Mouse (Mus musculus): ENCODE measurements at regions not wholly inside any gene's neighbourhood (a gene's known extent, or its start where the extent isn't known, plus 50 kb on each side); places are given as distances from the start of the nearest gene placed in this dataset.

DNA sequence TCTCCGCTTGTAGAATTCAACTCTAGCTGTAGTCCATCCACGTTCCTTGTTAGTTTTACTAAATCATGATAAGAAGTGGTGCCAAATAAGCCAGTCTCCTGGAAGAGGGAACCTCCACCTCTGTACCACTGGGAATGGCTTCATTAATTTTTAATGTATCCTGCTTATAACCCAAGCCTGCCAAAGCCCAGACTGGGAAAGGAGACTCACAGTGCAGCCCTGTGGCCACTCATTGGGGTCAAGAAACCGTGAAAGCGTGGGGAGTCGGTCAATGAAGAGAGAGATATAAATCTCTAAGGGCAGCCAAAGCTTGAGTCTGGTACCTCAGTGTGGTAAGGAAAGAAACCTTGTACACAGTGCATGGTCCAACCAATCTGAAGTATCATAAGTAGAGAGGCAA lies 577.1 kb downstream of the Gm19410 start:
- Histone ChIP-seq H3K9ac (replicated peaks; ENCODE audit: low read length) (no peak overlapping the region), H3K27me3 (ENCODE audit: control insufficient read depth, insufficient read depth, low read length) (no peaks in the 10 kb centered on the region), H3K4me1 (ENCODE audit: control insufficient read depth, insufficient read depth, low read length) (no peaks in the 10 kb centered on the region), H3K36me3 (replicated peaks; ENCODE audit: control insufficient read depth, insufficient read depth, low read depth, low read length) (no peaks in the 10 kb centered on the region), H3K4me3 (ENCODE audit: low read depth, low read length) (no peak overlapping the region), H3K4me2 (ENCODE audit: low read depth, low read length) (no peak overlapping the region), H3K27ac (replicated peaks; ENCODE audit: low read depth, low read length) (no peak overlapping the region), H3K9me3 (replicated peaks; ENCODE audit: control insufficient read depth, low read length) (no peaks in the 10 kb centered on the region)
- no peak for ATAC-seq (replicated peaks; ENCODE audit: insufficient number of reproducible peaks, low FRiP score, low TSS enrichment, low read depth)
- no peak for DNase-seq (ENCODE audit: low spot score)
- WGBS, result 80% methylated on average over 5 of the region's 5 CpGs

DNA sequence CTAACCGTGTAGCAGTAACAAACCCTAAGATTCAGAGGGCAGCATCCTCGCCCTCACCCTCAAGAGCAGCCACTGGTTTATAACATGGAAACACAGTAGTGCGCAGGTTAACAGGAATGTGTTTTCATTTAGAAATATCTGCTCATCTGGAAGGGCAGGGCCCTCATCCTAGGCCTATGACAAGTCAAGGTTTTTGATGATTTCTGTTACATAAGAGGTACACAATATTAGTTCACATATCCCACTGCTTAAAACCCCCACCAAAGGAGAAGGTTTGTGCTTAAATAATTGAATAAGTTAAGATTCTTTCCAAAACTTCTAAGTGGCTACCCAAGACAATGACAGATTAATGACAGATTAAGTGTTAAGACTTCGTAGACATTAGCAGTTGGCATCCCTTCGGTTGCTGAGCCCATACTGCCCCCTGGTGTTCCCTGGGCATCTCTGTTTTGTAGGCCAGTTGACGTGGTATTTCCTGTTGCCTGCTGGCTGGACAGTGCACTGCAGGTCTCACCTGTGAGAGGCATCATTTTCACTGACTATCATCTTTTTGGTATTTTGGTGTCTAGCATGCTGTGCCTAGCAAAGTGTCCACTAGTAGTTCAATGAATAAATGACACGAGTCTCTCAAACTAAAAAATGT lies 581.2 kb downstream of the Gm19410 start:
- DNase-seq (ENCODE audit: low spot score), result peak; percentile 81
- ATAC-seq (replicated peaks; ENCODE audit: insufficient number of reproducible peaks, low FRiP score, low TSS enrichment, low read depth), result 0 out of 2 replicates have a peak, but pooled peaks have one; percentile 52
- H3K9ac ChIP-seq (replicated peaks; ENCODE audit: low read length), result no peak overlapping the region
- no peak overlapping the region for H3K4me3 ChIP-seq (ENCODE audit: low read depth, low read length)
- no peaks in the 10 kb centered on the region for H3K4me1 ChIP-seq (ENCODE audit: control insufficient read depth, insufficient read depth, low read length)
- no peaks in the 10 kb centered on the region for H3K36me3 ChIP-seq (replicated peaks; ENCODE audit: control insufficient read depth, insufficient read depth, low read depth, low read length)
- no peak overlapping the region for H3K27ac ChIP-seq (replicated peaks; ENCODE audit: low read depth, low read length)
- H3K9me3 ChIP-seq (replicated peaks; ENCODE audit: control insufficient read depth, low read length), result no peaks in the 10 kb centered on the region
- no peaks in the 10 kb centered on the region for H3K27me3 ChIP-seq (ENCODE audit: control insufficient read depth, insufficient read depth, low read length)
- no peak overlapping the region for H3K4me2 ChIP-seq (ENCODE audit: low read depth, low read length)
- WGBS, result 54% methylated on average over 7 of the region's 7 CpGs

DNA sequence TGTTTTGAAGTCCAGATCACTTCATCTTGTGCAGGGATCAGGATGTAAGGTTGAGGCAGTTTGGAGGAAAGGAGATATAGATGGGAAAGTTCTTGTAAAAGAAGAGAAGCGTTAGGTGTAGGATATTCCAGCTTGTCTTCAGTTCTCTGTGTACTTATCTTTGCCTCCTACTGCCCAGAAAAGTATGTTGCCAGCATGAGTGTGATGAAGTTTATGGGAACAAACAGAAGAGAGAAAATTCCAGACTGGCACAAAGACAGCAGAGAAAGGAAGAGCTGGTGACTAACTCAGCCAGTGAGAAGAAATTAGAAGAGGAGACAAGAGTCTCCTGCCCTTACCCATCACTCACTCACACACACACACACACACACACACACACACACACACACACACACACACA lies 582.5 kb downstream of the Gm19410 start:
- Histone ChIP-seq H3K4me3 (ENCODE audit: low read depth, low read length) (no peak overlapping the region), H3K9me3 (replicated peaks; ENCODE audit: control insufficient read depth, low read length) (no peaks in the 10 kb centered on the region), H3K4me2 (ENCODE audit: low read depth, low read length) (no peak overlapping the region), H3K9ac (replicated peaks; ENCODE audit: low read length) (no peak overlapping the region), H3K27ac (replicated peaks; ENCODE audit: low read depth, low read length) (no peak overlapping the region), H3K27me3 (ENCODE audit: control insufficient read depth, insufficient read depth, low read length) (no peaks in the 10 kb centered on the region), H3K36me3 (replicated peaks; ENCODE audit: control insufficient read depth, insufficient read depth, low read depth, low read length) (no peaks in the 10 kb centered on the region), H3K4me1 (ENCODE audit: control insufficient read depth, insufficient read depth, low read length) (no peaks in the 10 kb centered on the region)
- DNase-seq (ENCODE audit: low spot score), result no peak
- 86% methylated on average over 1 of the region's 1 CpGs for WGBS
- ATAC-seq (replicated peaks; ENCODE audit: insufficient number of reproducible peaks, low FRiP score, low TSS enrichment, low read depth), result no peak

DNA sequence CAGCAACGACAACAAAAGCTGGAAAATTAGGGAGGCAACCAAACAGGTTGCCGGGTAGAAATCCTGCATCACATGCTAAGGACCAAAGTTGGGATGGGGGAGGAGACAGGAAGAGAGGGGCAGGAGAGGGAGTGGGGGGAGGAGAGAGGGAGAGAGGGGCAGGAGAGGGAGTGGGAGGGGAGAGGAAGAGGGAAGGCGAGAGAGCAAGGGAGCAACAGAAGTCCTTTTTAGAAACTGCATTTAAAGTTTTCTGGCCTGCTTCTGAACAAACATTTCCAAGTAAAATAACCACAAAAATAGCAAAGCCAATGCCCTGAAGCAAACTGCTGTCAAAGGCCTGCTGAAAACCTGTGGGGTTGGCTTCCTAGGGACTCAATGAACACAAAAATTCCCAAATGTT lies 589.3 kb downstream of the Gm19410 start:
- DNase-seq (ENCODE audit: low spot score) (peak; percentile 49), ATAC-seq (replicated peaks; ENCODE audit: insufficient number of reproducible peaks, low FRiP score, low TSS enrichment, low read depth) (no peak)
- no peaks in the 10 kb centered on the region for H3K4me1 ChIP-seq (ENCODE audit: control insufficient read depth, insufficient read depth, low read length)
- H3K9me3 ChIP-seq (replicated peaks; ENCODE audit: control insufficient read depth, low read length), result no peaks in the 10 kb centered on the region
- no peaks in the 10 kb centered on the region for H3K27me3 ChIP-seq (ENCODE audit: control insufficient read depth, insufficient read depth, low read length)
- 15% methylated on average over 3 of the region's 3 CpGs for WGBS
- no peak overlapping the region for H3K27ac ChIP-seq (replicated peaks; ENCODE audit: low read depth, low read length)
- H3K9ac ChIP-seq (replicated peaks; ENCODE audit: low read length), result no peak overlapping the region
- no peaks in the 10 kb centered on the region for H3K36me3 ChIP-seq (replicated peaks; ENCODE audit: control insufficient read depth, insufficient read depth, low read depth, low read length)
- H3K4me2 ChIP-seq (ENCODE audit: low read depth, low read length), result no peak overlapping the region
- H3K4me3 ChIP-seq (ENCODE audit: low read depth, low read length), result no peak overlapping the region

DNA sequence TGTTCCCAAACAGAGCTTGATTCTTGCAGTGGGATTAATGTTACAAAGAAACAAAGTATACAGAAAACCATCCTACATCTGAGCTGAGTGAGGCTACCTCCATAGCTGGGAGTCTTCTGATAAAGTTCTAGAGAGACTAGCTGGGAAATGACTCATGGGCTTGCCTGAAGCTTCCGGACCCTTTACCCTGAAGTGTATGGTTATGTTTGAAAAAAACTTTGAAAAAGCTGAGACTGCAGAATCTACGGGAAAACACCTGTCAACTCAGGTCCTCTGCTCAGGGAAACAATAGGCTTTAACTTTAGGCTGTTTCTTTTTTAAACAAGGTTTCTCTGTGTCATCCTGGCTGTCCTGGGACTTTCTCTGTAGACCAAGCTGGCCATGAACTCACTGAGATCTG lies 593.4 kb downstream of the Gm19410 start:
- Histone ChIP-seq H3K9ac (replicated peaks; ENCODE audit: low read length) (no peak overlapping the region), H3K27ac (replicated peaks; ENCODE audit: low read depth, low read length) (no peak overlapping the region), H3K4me1 (ENCODE audit: control insufficient read depth, insufficient read depth, low read length) (no peaks in the 10 kb centered on the region), H3K9me3 (replicated peaks; ENCODE audit: control insufficient read depth, low read length) (no peaks in the 10 kb centered on the region), H3K4me3 (ENCODE audit: low read depth, low read length) (no peak overlapping the region), H3K4me2 (ENCODE audit: low read depth, low read length) (no peak overlapping the region), H3K27me3 (ENCODE audit: control insufficient read depth, insufficient read depth, low read length) (no peaks in the 10 kb centered on the region), H3K36me3 (replicated peaks; ENCODE audit: control insufficient read depth, insufficient read depth, low read depth, low read length) (no peaks in the 10 kb centered on the region)
- WGBS, result 94% methylated on average over 2 of the region's 2 CpGs
- DNase-seq (ENCODE audit: low spot score) (no peak), ATAC-seq (replicated peaks; ENCODE audit: insufficient number of reproducible peaks, low FRiP score, low TSS enrichment, low read depth) (no peak)

DNA sequence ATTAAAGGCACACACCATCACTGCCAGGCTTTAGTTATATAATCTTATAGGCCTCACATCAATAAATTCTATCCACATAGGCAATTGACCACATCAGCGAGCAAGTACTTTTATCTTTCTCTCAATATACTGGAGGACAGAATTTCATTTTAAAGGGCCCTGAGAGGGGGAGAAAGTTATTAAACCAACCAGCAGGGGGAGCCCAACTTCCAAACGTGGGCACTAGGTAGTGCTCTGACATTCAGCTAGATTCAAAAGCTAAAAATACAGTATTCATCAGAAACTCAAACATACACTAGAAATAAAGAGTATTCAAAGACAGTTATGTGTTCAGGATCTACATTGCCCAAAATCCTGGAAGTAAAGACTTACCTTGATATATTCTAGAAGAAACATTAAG lies 595.7 kb downstream of the Gm19410 start:
- no peak overlapping the region for H3K27ac ChIP-seq (replicated peaks; ENCODE audit: low read depth, low read length)
- 24% methylated on average over 2 of the region's 2 CpGs for WGBS
- no peak for ATAC-seq (replicated peaks; ENCODE audit: insufficient number of reproducible peaks, low FRiP score, low TSS enrichment, low read depth)

DNA sequence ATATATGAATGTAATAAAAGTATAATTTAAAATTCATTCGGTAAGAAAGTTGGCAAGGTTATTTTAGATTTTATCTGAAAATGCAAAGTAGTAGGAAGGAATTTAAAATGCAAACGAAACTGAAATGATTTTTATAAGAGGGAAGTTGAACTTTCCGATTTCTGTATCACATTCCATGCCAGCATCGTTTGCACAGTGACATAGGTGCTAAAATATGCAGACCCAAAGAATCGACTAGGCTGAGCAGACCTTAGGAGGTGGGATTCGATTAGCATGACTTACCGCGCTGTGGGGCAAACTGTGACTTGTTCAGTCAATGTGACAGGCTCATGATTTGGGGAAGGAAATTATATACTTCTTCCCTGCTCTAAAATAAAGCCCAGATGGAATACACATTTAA lies 596.2 kb downstream of the Gm19410 start:
- H3K9ac ChIP-seq (replicated peaks; ENCODE audit: low read length), result no peak overlapping the region
- WGBS, result 61% methylated on average over 8 of the region's 8 CpGs

More for the DNA sequence above, 595.7 kb downstream of the Gm19410 start:
- no peaks in the 10 kb centered on the region for H3K4me1 ChIP-seq (ENCODE audit: control insufficient read depth, insufficient read depth, low read length)
- H3K4me3 ChIP-seq (ENCODE audit: low read depth, low read length), result no peak overlapping the region
- H3K36me3 ChIP-seq (replicated peaks; ENCODE audit: control insufficient read depth, insufficient read depth, low read depth, low read length), result no peaks in the 10 kb centered on the region
- peak; percentile 86 for DNase-seq (ENCODE audit: low spot score)
- H3K4me2 ChIP-seq (ENCODE audit: low read depth, low read length), result no peak overlapping the region
- H3K9me3 ChIP-seq (replicated peaks; ENCODE audit: control insufficient read depth, low read length), result no peaks in the 10 kb centered on the region
- no peaks in the 10 kb centered on the region for H3K27me3 ChIP-seq (ENCODE audit: control insufficient read depth, insufficient read depth, low read length)
- H3K9ac ChIP-seq (replicated peaks; ENCODE audit: low read length), result no peak overlapping the region

DNA sequence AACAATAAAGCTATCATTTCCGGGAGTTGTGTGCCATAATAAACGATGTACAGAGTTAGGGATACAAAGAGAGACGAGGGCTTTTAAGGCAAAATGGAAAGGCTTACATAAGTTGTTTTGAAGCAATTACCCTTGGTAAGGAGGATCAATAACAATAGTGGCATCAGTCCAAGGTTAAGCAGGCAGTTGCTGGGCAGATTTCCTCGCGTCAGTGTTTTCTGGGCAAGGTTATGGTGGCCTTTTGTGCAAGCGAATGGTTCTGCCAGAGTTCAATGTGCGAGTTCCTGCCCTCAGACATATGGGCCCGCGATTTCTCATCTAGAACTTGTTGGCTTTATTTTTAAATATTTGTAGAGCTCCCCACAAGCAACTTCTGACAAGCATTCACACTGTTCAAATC lies 597.7 kb downstream of the Gm19410 start:
- no peak overlapping the region for H3K9ac ChIP-seq (replicated peaks; ENCODE audit: low read length)
- no peaks in the 10 kb centered on the region for H3K36me3 ChIP-seq (replicated peaks; ENCODE audit: control insufficient read depth, insufficient read depth, low read depth, low read length)
- no peak for DNase-seq (ENCODE audit: low spot score)
- H3K4me3 ChIP-seq (ENCODE audit: low read depth, low read length), result no peak overlapping the region
- WGBS, result 85% methylated on average over 9 of the region's 9 CpGs
- H3K27ac ChIP-seq (replicated peaks; ENCODE audit: low read depth, low read length), result no peak overlapping the region
- H3K4me2 ChIP-seq (ENCODE audit: low read depth, low read length), result no peak overlapping the region
- ATAC-seq (replicated peaks; ENCODE audit: insufficient number of reproducible peaks, low FRiP score, low TSS enrichment, low read depth), result no peak
- no peaks in the 10 kb centered on the region for H3K27me3 ChIP-seq (ENCODE audit: control insufficient read depth, insufficient read depth, low read length)
- H3K9me3 ChIP-seq (replicated peaks; ENCODE audit: control insufficient read depth, low read length), result no peaks in the 10 kb centered on the region
- no peaks in the 10 kb centered on the region for H3K4me1 ChIP-seq (ENCODE audit: control insufficient read depth, insufficient read depth, low read length)

More for the DNA sequence above, 596.2 kb downstream of the Gm19410 start:
- ATAC-seq (replicated peaks; ENCODE audit: insufficient number of reproducible peaks, low FRiP score, low TSS enrichment, low read depth) (no peak), DNase-seq (ENCODE audit: low spot score) (no peak)
- no peaks in the 10 kb centered on the region for H3K9me3 ChIP-seq (replicated peaks; ENCODE audit: control insufficient read depth, low read length)
- H3K27me3 ChIP-seq (ENCODE audit: control insufficient read depth, insufficient read depth, low read length), result no peaks in the 10 kb centered on the region
- H3K4me3 ChIP-seq (ENCODE audit: low read depth, low read length), result no peak overlapping the region
- H3K36me3 ChIP-seq (replicated peaks; ENCODE audit: control insufficient read depth, insufficient read depth, low read depth, low read length), result no peaks in the 10 kb centered on the region
- H3K4me1 ChIP-seq (ENCODE audit: control insufficient read depth, insufficient read depth, low read length), result no peaks in the 10 kb centered on the region
- H3K27ac ChIP-seq (replicated peaks; ENCODE audit: low read depth, low read length), result no peak overlapping the region
- no peak overlapping the region for H3K4me2 ChIP-seq (ENCODE audit: low read depth, low read length)

Measured in embryonic facial prominence, embryonic 11.5 days (tissue).